Mouse (Mus musculus): ENCODE measurements around the gene Chmp5. TPM values are rescaled to one million over a fixed set of nuclear protein-coding genes. Genes with fewer than 3 reads are reported as not detected.
A peak's percentile ranks its signal among the peaks of the same experiment; 100 is the strongest.

Chmp5 gene
- 174 and 178 TPM in 2 replicates for polyA plus RNA-seq (2015; fragmentation: Nextera tagmentation; extraction: Ambion mirVana)

- Histone ChIP-seq H3K9ac (peak within 1 kb of the TSS; percentile 89), H3K27ac (peak within 1 kb of the TSS; percentile 92), H3K27me3 (no peaks in the 10 kb centered on the region), H3K36me3 (peaks cover 58% of the 10 kb centered on the region), H3K9me3 (no peaks in the 10 kb centered on the region), H3K4me1 (replicated peaks) (peaks cover 29% of the 10 kb centered on the region), H3K4me3 (peak within 1 kb of the TSS; percentile 93), H3K4me2 (peak within 1 kb of the TSS; percentile 95)
- under 1% methylated on average over 47 of the region's 50 CpGs for WGBS
- ATAC-seq (ENCODE audit: low FRiP score): peak; percentile 97
Observed at GRCm38 (mm10) chr4:40948160-40948708, at the start of gene Chmp5, which contains the start of gene Bag1. Gene Chmp5, plus strand, starts transcription at chr4:40948407. Gene Bag1, minus strand, starts transcription at chr4:40948294.

GRCm38 (mm10) chr4:40898476-40899044 is 49.6 kb upstream of the Chmp5 start:
- H3K4me3 ChIP-seq: no peak overlapping the region
- H3K27ac ChIP-seq: no peak overlapping the region
- no peak for ATAC-seq (ENCODE audit: low FRiP score)
- no peak overlapping the region for H3K4me2 ChIP-seq
- no peak overlapping the region for H3K9ac ChIP-seq
- no peaks in the 10 kb centered on the region for H3K27me3 ChIP-seq
- no peaks in the 10 kb centered on the region for H3K36me3 ChIP-seq
- no peaks in the 10 kb centered on the region for H3K9me3 ChIP-seq
- 82% methylated on average over 6 of the region's 6 CpGs for WGBS
- no peaks in the 10 kb centered on the region for H3K4me1 ChIP-seq (replicated peaks)

- no peak overlapping the region for H3K27ac ChIP-seq
- no peaks in the 10 kb centered on the region for H3K9me3 ChIP-seq
- no peak overlapping the region for H3K4me2 ChIP-seq
- no peaks in the 10 kb centered on the region for H3K36me3 ChIP-seq
- ATAC-seq (ENCODE audit: low FRiP score): no peak
- H3K9ac ChIP-seq: no peak overlapping the region
- no peaks in the 10 kb centered on the region for H3K4me1 ChIP-seq (replicated peaks)
- H3K27me3 ChIP-seq: no peaks in the 10 kb centered on the region
- H3K4me3 ChIP-seq: no peak overlapping the region
- WGBS: 75% methylated on average over 2 of the region's 2 CpGs
Observed at GRCm38 (mm10) chr4:40899264-40899663, 48.9 kb upstream of the Chmp5 start.

GRCm38 (mm10) chr4:40900071-40900470 is 48.1 kb upstream of the Chmp5 start:
- H3K9ac ChIP-seq: no peak overlapping the region
- H3K36me3 ChIP-seq: no peaks in the 10 kb centered on the region
- H3K27ac ChIP-seq: no peak overlapping the region
- no peak overlapping the region for H3K4me3 ChIP-seq
- no peak overlapping the region for H3K4me2 ChIP-seq
- no peaks in the 10 kb centered on the region for H3K9me3 ChIP-seq
- ATAC-seq (ENCODE audit: low FRiP score): no peak
- H3K27me3 ChIP-seq: no peaks in the 10 kb centered on the region
- WGBS: 94% methylated on average over 3 of the region's 3 CpGs
- no peaks in the 10 kb centered on the region for H3K4me1 ChIP-seq (replicated peaks)

- WGBS: 93% methylated on average over 4 of the region's 4 CpGs
- H3K36me3 ChIP-seq: no peaks in the 10 kb centered on the region
- no peak overlapping the region for H3K4me3 ChIP-seq
Observed at GRCm38 (mm10) chr4:40900612-40901011, 47.6 kb upstream of the Chmp5 start.

GRCm38 (mm10) chr4:40906298-40906697 is 41.9 kb upstream of the Chmp5 start:
- 60% methylated on average over 1 of the region's 1 CpGs for WGBS
- Histone ChIP-seq H3K27me3 (no peaks in the 10 kb centered on the region), H3K36me3 (no peaks in the 10 kb centered on the region), H3K4me3 (no peak overlapping the region), H3K27ac (no peak overlapping the region), H3K4me1 (replicated peaks) (peaks cover 5% of the 10 kb centered on the region; the same call in 1 of the 2 replicates), H3K9ac (no peak overlapping the region), H3K4me2 (no peak overlapping the region), H3K9me3 (no peaks in the 10 kb centered on the region)
- no peak for ATAC-seq (ENCODE audit: low FRiP score)

More at GRCm38 (mm10) chr4:40900612-40901011, 47.6 kb upstream of the Chmp5 start:
- Histone ChIP-seq H3K27ac (no peak overlapping the region), H3K27me3 (no peaks in the 10 kb centered on the region), H3K4me2 (no peak overlapping the region), H3K9ac (no peak overlapping the region), H3K9me3 (no peaks in the 10 kb centered on the region), H3K4me1 (replicated peaks) (no peaks in the 10 kb centered on the region)
- no peak for ATAC-seq (ENCODE audit: low FRiP score)

GRCm38 (mm10) chr4:40908261-40908969 is 39.8 kb upstream of the Chmp5 start:
- Histone ChIP-seq H3K9me3 (no peaks in the 10 kb centered on the region), H3K4me1 (replicated peaks) (peaks cover 5% of the 10 kb centered on the region; the same call in 1 of the 2 replicates), H3K9ac (no peak overlapping the region), H3K27ac (no peak overlapping the region), H3K27me3 (no peaks in the 10 kb centered on the region), H3K4me2 (no peak overlapping the region), H3K36me3 (no peaks in the 10 kb centered on the region), H3K4me3 (no peak overlapping the region)
- WGBS: 52% methylated on average over 20 of the region's 20 CpGs
- ATAC-seq (ENCODE audit: low FRiP score): no peak

GRCm38 (mm10) chr4:40914287-40914867 is 33.8 kb upstream of the Chmp5 start:
- H3K9me3 ChIP-seq: no peaks in the 10 kb centered on the region

GRCm38 (mm10) chr4:40915947-40916346 is 32.3 kb upstream of the Chmp5 start:
- Histone ChIP-seq H3K27me3 (no peaks in the 10 kb centered on the region), H3K27ac (no peak overlapping the region), H3K4me3 (no peak overlapping the region), H3K4me1 (replicated peaks) (no peaks in the 10 kb centered on the region), H3K36me3 (no peaks in the 10 kb centered on the region), H3K9ac (no peak overlapping the region), H3K4me2 (no peak overlapping the region), H3K9me3 (no peaks in the 10 kb centered on the region)
- no peak for ATAC-seq (ENCODE audit: low FRiP score)
- WGBS: 72% methylated on average over 5 of the region's 5 CpGs

More at GRCm38 (mm10) chr4:40914287-40914867, 33.8 kb upstream of the Chmp5 start:
- Histone ChIP-seq H3K27ac (no peak overlapping the region), H3K4me3 (no peak overlapping the region), H3K36me3 (no peaks in the 10 kb centered on the region), H3K4me2 (no peak overlapping the region), H3K4me1 (replicated peaks) (no peaks in the 10 kb centered on the region), H3K9ac (no peak overlapping the region), H3K27me3 (no peaks in the 10 kb centered on the region)
- no peak for ATAC-seq (ENCODE audit: low FRiP score)

GRCm38 (mm10) chr4:40916592-40917155 is 31.5 kb upstream of the Chmp5 start:
- no peaks in the 10 kb centered on the region for H3K27me3 ChIP-seq
- H3K9me3 ChIP-seq: no peaks in the 10 kb centered on the region
- ATAC-seq (ENCODE audit: low FRiP score): no peak
- WGBS: 90% methylated on average over 7 of the region's 7 CpGs
- H3K27ac ChIP-seq: no peak overlapping the region
- no peak overlapping the region for H3K4me3 ChIP-seq
- no peak overlapping the region for H3K4me2 ChIP-seq
- H3K36me3 ChIP-seq: no peaks in the 10 kb centered on the region
- H3K4me1 ChIP-seq (replicated peaks): no peaks in the 10 kb centered on the region
- no peak overlapping the region for H3K9ac ChIP-seq

GRCm38 (mm10) chr4:40919785-40920184 is 28.4 kb upstream of the Chmp5 start, which contains the start of gene Spink4:
Gene Spink4, plus strand, starts transcription at chr4:40920052.
- no peak within 1 kb of the TSS for H3K9ac ChIP-seq
- H3K36me3 ChIP-seq: no peaks in the 10 kb centered on the region
- no peak within 1 kb of the TSS for H3K4me2 ChIP-seq
- no peak within 1 kb of the TSS for H3K27ac ChIP-seq
- no peak for ATAC-seq (ENCODE audit: low FRiP score)
- 74% methylated on average over 3 of the region's 3 CpGs for WGBS
- H3K4me3 ChIP-seq: no peak within 1 kb of the TSS
- no peaks in the 10 kb centered on the region for H3K4me1 ChIP-seq (replicated peaks)
- no peaks in the 10 kb centered on the region for H3K9me3 ChIP-seq
- H3K27me3 ChIP-seq: no peaks in the 10 kb centered on the region

- no peak overlapping the region for H3K4me2 ChIP-seq
- no peak overlapping the region for H3K9ac ChIP-seq
- WGBS: 78% methylated on average over 2 of the region's 2 CpGs
- no peaks in the 10 kb centered on the region for H3K36me3 ChIP-seq
- no peaks in the 10 kb centered on the region for H3K9me3 ChIP-seq
- no peaks in the 10 kb centered on the region for H3K4me1 ChIP-seq (replicated peaks)
- no peak overlapping the region for H3K4me3 ChIP-seq
- H3K27ac ChIP-seq: no peak overlapping the region
- no peak for ATAC-seq (ENCODE audit: low FRiP score)
- H3K27me3 ChIP-seq: no peaks in the 10 kb centered on the region
Observed at GRCm38 (mm10) chr4:40920576-40920975, 27.6 kb upstream of the Chmp5 start.

Data from hindbrain, embryonic 13.5 days (tissue).